Mouse (Mus musculus) erythroblast, embryonic 14.5 days (primary cell): Measurements from ENCODE around the gene Glra1.
A peak's percentile ranks its signal among the peaks of the same experiment; 100 is the strongest.

ENCODE experiments used
- GATA1 ChIP-seq: IDR thresholded peaks from 2 replicates; pipeline ENCODE4 v1.6.1; 2012; ENCODE audit warnings: low read length, inconsistent platforms, mixed read lengths
- TAL1 ChIP-seq: IDR thresholded peaks from 3 replicates; pipeline ENCODE4 v1.6.1; 2012; ENCODE audit warnings: low read length, inconsistent platforms, mixed read lengths

DNA sequence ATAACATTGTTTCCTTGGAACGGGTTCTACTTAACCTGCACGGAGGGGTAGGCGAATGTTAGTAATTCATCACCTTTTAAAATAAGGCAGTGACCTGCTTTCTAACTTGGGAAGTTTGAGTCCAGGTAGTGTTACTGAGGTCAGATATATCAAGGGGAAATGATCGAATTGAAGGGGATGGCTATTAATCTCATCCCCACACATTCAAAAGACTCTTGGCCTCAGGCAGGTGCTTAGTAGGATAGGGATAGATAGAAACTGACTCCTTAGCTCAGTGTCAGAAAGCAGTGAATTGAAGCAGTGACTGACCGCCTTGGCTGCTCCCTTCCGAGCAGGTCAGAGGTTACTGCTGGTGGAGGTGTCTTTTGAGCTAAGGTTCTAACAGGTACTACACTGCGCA is 136.5 kb downstream of the Glra1 start:
- TF ChIP-seq GATA1: no peak; the same call in 1 of the 2 replicates
- TF ChIP-seq TAL1: peak; percentile 46; the same call in 2 of the 3 replicates
